Mouse (Mus musculus) forebrain, embryonic 11.5 days (tissue): Measurements from ENCODE around the gene Vdac1. TPM values are rescaled to one million over a fixed set of nuclear protein-coding genes. Genes with fewer than 3 reads are reported as not detected.
"Not testable (repeated sequence)": the region's sequence is repeated elsewhere in the genome, so short reads cannot be mapped to it uniquely, and the experiment has no call there.

Experiments
- ATAC-seq: fragments of 200-750 bp; cut with Nextera tagmentation; replicated peaks from 2 replicates; pipeline ENCODE4 v1.8.0; 2017; ENCODE audit warnings: moderate TSS enrichment; ENCODE audit not compliant: low FRiP score
- DNase-seq: peaks from one replicate; pipeline ENCODE4 v3.0.0-alpha.2; 2017; ENCODE audit warnings: low spot score
- H3K27ac ChIP-seq: fragments of 300-500 bp; sonication (generic); 2 replicates; pipeline ENCODE4 v1.5.1; 2014; ENCODE audit warnings: low read depth, low read length
- H3K27me3 ChIP-seq: fragments of 300-500 bp; sonication (generic); 2 replicates; pipeline ENCODE4 v1.6.1; 2014; ENCODE audit warnings: mild to moderate bottlenecking, low read length, mixed read lengths; ENCODE audit not compliant: control insufficient read depth, insufficient read depth
- H3K36me3 ChIP-seq: fragments of 300-500 bp; sonication (generic); 2 replicates; pipeline ENCODE4 v1.6.1; 2014; ENCODE audit warnings: mild to moderate bottlenecking, low read length, moderate library complexity, mixed read lengths; ENCODE audit not compliant: control insufficient read depth, insufficient read depth
- H3K4me1 ChIP-seq: fragments of 300-500 bp; sonication (generic); replicated peaks from 2 replicates; pipeline ENCODE4 v1.6.1; 2014; ENCODE audit warnings: low read length, mixed read lengths; ENCODE audit not compliant: control insufficient read depth, insufficient read depth
- H3K4me2 ChIP-seq: fragments of 300-500 bp; sonication (generic); 2 replicates; pipeline ENCODE4 v1.6.1; 2014; ENCODE audit warnings: low read depth, mild to moderate bottlenecking, low read length, moderate library complexity, mixed read lengths; ENCODE audit not compliant: severe bottlenecking
- H3K4me3 ChIP-seq: fragments of 300-500 bp; sonication (generic); 2 replicates; pipeline ENCODE4 v1.5.1; 2014; ENCODE audit warnings: low read depth, low read length
- H3K9ac ChIP-seq: fragments of 300-500 bp; sonication (generic); 2 replicates; pipeline ENCODE4 v1.6.1; 2014; ENCODE audit warnings: low read length
- H3K9me3 ChIP-seq: fragments of 300-500 bp; sonication (generic); 2 replicates; pipeline ENCODE4 v1.6.1; 2016; ENCODE audit warnings: low read length, mixed read lengths; ENCODE audit not compliant: control insufficient read depth
- WGBS: fragments of 180-500 bp; shearing (Covaris S2); extraction: QIAGEN DNeasy Blood & Tissue Kit; methylation state at CpG from one replicate; pipeline ENCODE4 v1.1.7; 2014; 5-methylcytosine and 5-hydroxymethylcytosine counted together
- polyA plus RNA-seq: library from polyadenylated mRNA; unstranded; fragments of >200 nt; fragmentation: Nextera tagmentation; extraction: Ambion mirVana; gene quantifications from 2 replicates; pipeline ENCODE4 v1.2.1, GENCODE M21; 2014

The Vdac1 gene
- polyA plus RNA-seq, 1 experiment from 2014 or later, result 198 TPM

- Histone ChIP-seq H3K4me2 (no peak overlapping the region), H3K36me3 (peaks cover 12% of the 10 kb centered on the region; the same call in 1 of the 2 replicates), H3K4me1 (no peaks in the 10 kb centered on the region), H3K4me3 (no peak overlapping the region), H3K9me3 (no peaks in the 10 kb centered on the region), H3K27ac (no peak overlapping the region), H3K27me3 (no peaks in the 10 kb centered on the region), H3K9ac (no peak overlapping the region)
- DNase-seq (no peak), ATAC-seq (no peak)
- WGBS, result 88% methylated on average over 7 of the region's 7 CpGs
These were observed 13.2 kb downstream of the Vdac1 start for GRCm38 (mm10) chr11:52373841-52374240.

- Histone ChIP-seq H3K4me1 (no peaks in the 10 kb centered on the region), H3K27ac (no peak overlapping the region), H3K36me3 (peaks cover 12% of the 10 kb centered on the region; the same call in 1 of the 2 replicates), H3K9ac (no peak overlapping the region), H3K27me3 (no peaks in the 10 kb centered on the region), H3K4me3 (no peak overlapping the region), H3K4me2 (no peak overlapping the region), H3K9me3 (no peaks in the 10 kb centered on the region)
- DNase-seq, result peak; percentile 70
- WGBS, result 75% methylated on average over 6 of the region's 6 CpGs
- no peak for ATAC-seq
These were observed 13.7 kb downstream of the Vdac1 start for GRCm38 (mm10) chr11:52374340-52374739.

DNA sequence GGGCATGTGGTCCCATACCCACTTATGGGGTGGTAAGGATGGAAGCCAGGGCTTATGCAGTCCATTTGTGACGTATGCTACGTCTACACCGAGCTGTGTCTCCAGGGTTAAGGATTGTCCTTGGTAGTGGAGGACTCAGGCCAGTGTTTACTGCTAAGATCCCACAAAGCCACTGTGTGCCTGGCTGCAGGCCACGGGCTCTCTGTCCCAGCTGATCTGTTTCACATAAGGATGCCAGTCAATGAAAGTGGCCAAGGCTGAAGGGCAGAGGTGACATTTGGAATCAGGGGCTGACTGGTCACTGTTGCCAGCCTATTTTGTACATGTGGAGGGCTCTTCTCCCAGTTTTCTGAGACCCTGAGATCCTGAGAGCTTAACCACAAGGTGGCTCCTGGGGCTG lies 16.9 kb downstream of the Vdac1 start:
- no peak for ATAC-seq
- peaks cover 12% of the 10 kb centered on the region; the same call in 1 of the 2 replicates for H3K36me3 ChIP-seq
- WGBS, result 83% methylated on average over 4 of the region's 4 CpGs

DNA sequence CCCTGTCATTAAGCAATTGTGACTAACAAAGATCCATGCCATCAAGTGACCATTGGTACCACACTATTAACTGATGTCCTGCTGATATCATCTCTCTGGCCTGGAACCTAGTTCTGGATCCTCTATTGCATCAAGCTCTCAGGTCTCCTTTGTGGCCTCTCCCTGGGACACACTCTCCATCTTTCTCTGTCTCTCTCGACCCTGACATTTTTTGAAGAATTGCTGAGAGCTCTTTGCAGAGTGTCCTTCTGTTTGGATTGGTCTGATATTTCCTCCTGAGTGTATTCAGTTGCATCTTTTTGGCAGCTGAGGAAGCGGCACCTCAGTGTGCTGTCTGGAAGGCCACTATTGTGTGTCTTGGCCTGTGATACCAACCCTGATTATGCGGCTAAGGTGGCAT lies 18.6 kb downstream of the Vdac1 start:
- no peak for ATAC-seq
- H3K9ac ChIP-seq, result no peak overlapping the region
- no peaks in the 10 kb centered on the region for H3K4me1 ChIP-seq
- WGBS, result 92% methylated on average over 3 of the region's 3 CpGs
- no peaks in the 10 kb centered on the region for H3K9me3 ChIP-seq
- no peaks in the 10 kb centered on the region for H3K27me3 ChIP-seq
- no peak for DNase-seq
- no peak overlapping the region for H3K4me3 ChIP-seq
- no peak overlapping the region for H3K27ac ChIP-seq
- H3K4me2 ChIP-seq, result no peak overlapping the region
- H3K36me3 ChIP-seq, result peaks cover 12% of the 10 kb centered on the region; the same call in 1 of the 2 replicates

More for the DNA sequence above, 16.9 kb downstream of the Vdac1 start:
- Histone ChIP-seq H3K9me3 (no peaks in the 10 kb centered on the region), H3K4me3 (no peak overlapping the region), H3K4me2 (no peak overlapping the region), H3K27me3 (no peaks in the 10 kb centered on the region), H3K4me1 (no peaks in the 10 kb centered on the region), H3K27ac (no peak overlapping the region), H3K9ac (no peak overlapping the region)
- no peak for DNase-seq

GRCm38 (mm10) chr11:52383741-52384140 lies 23.1 kb downstream of the Vdac1 start:
- no peak overlapping the region for H3K4me3 ChIP-seq
- H3K27ac ChIP-seq, result no peak overlapping the region
- 95% methylated on average over 14 of the region's 14 CpGs for WGBS
- H3K9me3 ChIP-seq, result no peaks in the 10 kb centered on the region
- no peak overlapping the region for H3K9ac ChIP-seq
- no peak for DNase-seq
- H3K4me1 ChIP-seq, result no peaks in the 10 kb centered on the region
- no peak overlapping the region for H3K4me2 ChIP-seq
- H3K36me3 ChIP-seq, result peaks cover 2% of the 10 kb centered on the region; the same call in 1 of the 2 replicates
- H3K27me3 ChIP-seq, result no peaks in the 10 kb centered on the region
- no peak for ATAC-seq

DNA sequence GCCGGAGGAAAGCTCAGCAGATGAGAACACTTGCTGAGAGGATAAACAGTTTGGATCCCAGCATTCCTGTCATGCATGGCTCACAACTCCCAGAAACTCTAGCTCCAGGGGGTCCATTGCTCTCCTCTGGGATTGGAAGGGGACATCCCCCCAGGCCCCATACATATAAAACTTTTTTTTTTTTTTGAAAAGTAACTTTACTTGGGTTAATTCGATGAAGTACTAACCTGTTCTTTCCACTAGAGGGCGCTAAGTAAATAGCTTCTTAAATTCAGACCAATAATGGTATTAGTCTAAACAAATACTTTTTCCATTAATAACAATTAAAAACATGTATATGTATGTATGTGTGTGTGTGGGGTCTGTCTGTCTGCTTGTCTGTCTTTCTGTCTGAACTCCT lies 24.0 kb downstream of the Vdac1 start:
- ATAC-seq, result no peak
- no peak for DNase-seq
- Histone ChIP-seq H3K27ac (no peak overlapping the region), H3K9ac (no peak overlapping the region), H3K4me3 (no peak overlapping the region), H3K4me1 (no peaks in the 10 kb centered on the region), H3K4me2 (no peak overlapping the region), H3K9me3 (no peaks in the 10 kb centered on the region), H3K27me3 (no peaks in the 10 kb centered on the region), H3K36me3 (peaks cover 2% of the 10 kb centered on the region; the same call in 1 of the 2 replicates)
- WGBS, result 63% methylated on average over 3 of the region's 3 CpGs

DNA sequence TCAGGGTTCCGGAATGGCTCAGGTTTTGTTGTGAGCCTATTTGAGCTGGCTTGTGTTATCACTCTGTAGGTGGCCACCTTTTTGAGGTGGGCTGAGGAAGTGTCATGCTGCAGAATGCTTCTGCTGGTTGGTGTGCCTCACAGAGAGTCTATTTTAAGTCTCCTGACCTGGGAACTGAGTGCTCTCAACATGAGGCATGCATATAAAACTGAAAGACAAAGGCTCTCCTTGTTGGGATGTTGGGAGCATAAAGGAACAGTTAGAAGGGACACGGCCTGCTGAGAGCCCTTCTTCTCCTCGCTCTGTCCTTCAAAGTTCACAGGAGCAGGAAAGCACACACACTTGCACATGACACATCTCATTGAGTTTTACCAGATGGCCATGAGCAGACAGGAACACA lies 26.2 kb downstream of the Vdac1 start:
- WGBS, result 92% methylated on average over 3 of the region's 3 CpGs
- H3K36me3 ChIP-seq, result peaks cover 2% of the 10 kb centered on the region; the same call in 1 of the 2 replicates
- H3K9ac ChIP-seq, result no peak overlapping the region
- no peak for ATAC-seq
- H3K4me2 ChIP-seq, result no peak overlapping the region
- DNase-seq, result no peak
- H3K27me3 ChIP-seq, result no peaks in the 10 kb centered on the region
- no peak overlapping the region for H3K27ac ChIP-seq
- no peaks in the 10 kb centered on the region for H3K9me3 ChIP-seq
- no peaks in the 10 kb centered on the region for H3K4me1 ChIP-seq
- no peak overlapping the region for H3K4me3 ChIP-seq

DNA sequence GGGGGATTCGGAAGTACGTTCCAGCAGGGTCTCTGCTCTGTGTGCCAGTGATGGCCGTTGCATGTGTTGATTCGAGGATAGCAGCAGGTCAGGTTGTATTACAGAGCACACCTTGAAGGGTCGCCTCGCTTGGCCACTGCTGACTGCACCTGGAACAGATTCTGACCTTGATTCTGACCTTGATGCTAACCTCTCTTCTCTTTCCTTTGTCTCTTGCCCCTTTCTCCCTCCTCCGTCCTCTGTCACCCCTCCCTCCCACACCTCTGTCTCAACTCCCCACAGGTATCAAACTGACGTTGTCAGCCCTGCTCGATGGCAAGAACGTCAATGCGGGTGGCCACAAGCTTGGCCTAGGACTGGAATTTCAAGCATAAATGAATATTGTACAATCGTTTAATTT lies 27.5 kb downstream of the Vdac1 start:
- peaks cover 2% of the 10 kb centered on the region; the same call in 1 of the 2 replicates for H3K36me3 ChIP-seq
- no peak overlapping the region for H3K9ac ChIP-seq
- H3K9me3 ChIP-seq, result no peaks in the 10 kb centered on the region
- DNase-seq (no peak), ATAC-seq (no peak)
- H3K4me3 ChIP-seq, result no peak overlapping the region
- no peak overlapping the region for H3K27ac ChIP-seq
- H3K27me3 ChIP-seq, result no peaks in the 10 kb centered on the region
- 91% methylated on average over 12 of the region's 12 CpGs for WGBS
- H3K4me1 ChIP-seq, result no peaks in the 10 kb centered on the region
- no peak overlapping the region for H3K4me2 ChIP-seq

GRCm38 (mm10) chr11:52388979-52389378 lies 28.3 kb downstream of the Vdac1 start:
- 94% methylated on average over 5 of the region's 5 CpGs for WGBS
- H3K9me3 ChIP-seq, H3K27me3 ChIP-seq, ATAC-seq, H3K36me3 ChIP-seq, H3K27ac ChIP-seq, H3K4me2 ChIP-seq, H3K4me3 ChIP-seq, H3K9ac ChIP-seq, DNase-seq, H3K4me1 ChIP-seq: not testable (repeated sequence)
